14 mouse cellular contexts compared by ENCODE assay signal in the genomic region with DNA sequence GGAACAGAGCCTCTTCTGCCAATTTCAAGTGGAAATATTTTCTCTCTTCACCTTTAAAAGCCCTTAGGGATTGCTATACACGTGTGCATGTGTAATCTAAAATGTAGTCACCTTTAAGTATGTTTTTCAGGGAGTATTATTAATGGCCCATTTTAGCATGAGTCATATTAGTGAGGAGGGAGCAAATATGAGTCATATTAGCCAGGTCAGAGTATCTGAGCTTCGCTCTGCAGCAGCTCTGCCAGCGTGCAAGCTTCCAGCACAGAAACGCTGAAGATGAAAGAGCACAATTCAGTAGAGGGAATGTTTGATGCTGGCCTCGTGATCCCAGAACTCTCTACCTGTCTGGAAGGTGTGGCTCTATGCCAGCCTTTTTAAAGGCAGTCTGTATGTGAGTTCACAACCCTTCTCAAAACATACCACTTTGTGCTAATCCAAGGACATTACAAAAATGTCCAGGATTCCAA. TPM values are rescaled to one million over a fixed set of nuclear protein-coding genes. Genes with fewer than 3 reads are reported as not detected.
DNase-seq lines count a peak whose midpoint lies in the region; ATAC-seq and TF ChIP-seq lines count a peak whose summit lies in the region.
"Had no signal": no experiment of that assay in that cellular context is flagged by ENCODE, and none has a peak within 500 bp of the region (broad histone marks: within the 10 kb centered on the region; RNA-seq: fewer than 3 reads in every experiment).

No protein-coding gene starts in this region.

- peak; percentile 61; the same call in 1 of the 2 replicates for ATAC-seq in kidney, postnatal 0 days (replicated peaks; ENCODE audit: low FRiP score, low read depth)
- peak; percentile 97 for ATAC-seq in Patski
- peak; percentile 76 for ATAC-seq in intestine, embryonic 16.5 days
- ATAC-seq: forebrain, postnatal 0 days had no signal

- no peaks in the 10 kb centered on the region for H3K9me3 ChIP-seq in kidney, postnatal 0 days (replicated peaks; ENCODE audit: low read length)
- no peaks in the 10 kb centered on the region for H3K9me3 ChIP-seq in intestine, embryonic 16.5 days (ENCODE audit: control insufficient read depth, low read length)

- no peak overlapping the region for H3K27ac ChIP-seq in kidney, postnatal 0 days
- H3K27ac ChIP-seq in intestine, embryonic 16.5 days (ENCODE audit: low read length) = no peak overlapping the region

- DNase-seq in kidney, postnatal 0 days (ENCODE audit: low spot score) = peak; percentile 10
- DNase-seq in kidney, adult 11 months = no peak
- DNase-seq in 3134 (ENCODE audit: extremely low read depth, insufficient read length, low spot score) (peak; percentile 44), Patski (ENCODE audit: low read depth, low spot score) (peak; percentile 68)
- no peak for DNase-seq in frontal cortex, postnatal 25 days (ENCODE audit: low spot score in 2 of 2)
- no peak for DNase-seq in spleen, postnatal 4 days (ENCODE audit: low spot score in 2 of 2)
- no peak for DNase-seq in spleen, adult 12 weeks (ENCODE audit: low spot score)
- DNase-seq: cerebellum, postnatal 25 days; forebrain, postnatal 0 days; gastrocnemius, postnatal 25 days; kidney, adult 8-10 months; right cerebral cortex, adult 18-20 months; thymus, postnatal 4 days had no signal

- no peaks in the 10 kb centered on the region for H3K36me3 ChIP-seq in kidney, postnatal 0 days (ENCODE audit: insufficient read depth, low read length)
- H3K36me3 ChIP-seq in intestine, embryonic 16.5 days (ENCODE audit: control insufficient read depth, insufficient read depth, low read length) = no peaks in the 10 kb centered on the region

- POLR2A ChIA-PET in Patski (lab: Charles Lee) = interaction anchor here (0.7 kb wide), 1 partner anchor 75 kb away, joined by 3 read pairs; no protein-coding TSS in a partner anchor

- CTCF ChIA-PET in Patski (lab: Charles Lee) = interaction anchor here (1.2 to 1.7 kb wide), 4 partner anchors 13 to 72 kb away, joined by 3 to 5 read pairs (median 4); partner anchors contain the start of gene Tlr2

- no peaks in the 10 kb centered on the region for H3K27me3 ChIP-seq in kidney, postnatal 0 days (ENCODE audit: insufficient read depth, low read length)
- H3K27me3 ChIP-seq in Patski = no peaks in the 10 kb centered on the region
- no peaks in the 10 kb centered on the region for H3K27me3 ChIP-seq in intestine, embryonic 16.5 days (replicated peaks; ENCODE audit: control insufficient read depth, insufficient read depth, low read length)

- WGBS in kidney, postnatal 0 days = 48% methylated on average over 5 of the region's 5 CpGs
- 39% methylated on average over 5 of the region's 5 CpGs for WGBS in intestine, embryonic 16.5 days

- H3K4me1 ChIP-seq in kidney, postnatal 0 days (replicated peaks; ENCODE audit: insufficient read depth, low read length) = no peaks in the 10 kb centered on the region
- no peaks in the 10 kb centered on the region; the same call in 1 of the 2 replicates for H3K4me1 ChIP-seq in intestine, embryonic 16.5 days (ENCODE audit: control insufficient read depth, insufficient read depth, low read length)

- no peak for TF ChIP-seq CTCF in kidney, postnatal 0 days (IDR thresholded peaks at IDR 0.05; ENCODE audit: low read depth)
- TF ChIP-seq CTCF in Patski (IDR thresholded peaks at IDR 0.05) = no peak

- H3K4me2 ChIP-seq in kidney, postnatal 0 days (ENCODE audit: low read length) = no peak overlapping the region
- no peak overlapping the region for H3K4me2 ChIP-seq in intestine, embryonic 16.5 days (ENCODE audit: low read depth, low read length)

- no peak overlapping the region for H3K9ac ChIP-seq in kidney, postnatal 0 days (ENCODE audit: low read depth, low read length)
- H3K9ac ChIP-seq in intestine, embryonic 16.5 days (ENCODE audit: low read depth, low read length) = no peak overlapping the region
- H3K9ac ChIP-seq: forebrain, postnatal 0 days had no signal

- H3K4me3 ChIP-seq in kidney, postnatal 0 days (replicated peaks; ENCODE audit: low read depth, low read length) = no peak overlapping the region
- H3K4me3 ChIP-seq in intestine, embryonic 16.5 days (ENCODE audit: low read length) = no peak overlapping the region

- in situ Hi-C loops in Patski (cut with MboI; ENCODE audit: low pct_unique_long_range_greater_than_20kb) = no loop called here

RNA-seq across cellular contexts. Expression of gene Tlr2, which starts 13.4 kb away (rescaled TPM):
- 3.9 and 4.4 TPM in 2 replicates for polyA plus RNA-seq in kidney, postnatal 0 days (2015; fragmentation: Nextera tagmentation; extraction: Ambion mirVana)
- 23.1 TPM for polyA plus RNA-seq in Patski (2021)
- 2.2 TPM in 2 replicates for polyA plus RNA-seq in intestine, embryonic 16.5 days (2015; fragmentation: Nextera tagmentation; extraction: Ambion mirVana)

Comparison
In these comparisons a context has a peak if more than half of its experiments do, and no peak if none do; other contexts are left out.
1. DNase-seq: peak in kidney, postnatal 0 days (single experiment), 3134 (single experiment) and Patski (single experiment); none in kidney, adult 11 months (single experiment), frontal cortex, postnatal 25 days (0 of 2), spleen, postnatal 4 days (0 of 2) and spleen, adult 12 weeks (single experiment).
2. Peak in every context shown above with its lines, with median percentiles within 50 percentile points of each other: ATAC-seq.